In the genomic region with DNA sequence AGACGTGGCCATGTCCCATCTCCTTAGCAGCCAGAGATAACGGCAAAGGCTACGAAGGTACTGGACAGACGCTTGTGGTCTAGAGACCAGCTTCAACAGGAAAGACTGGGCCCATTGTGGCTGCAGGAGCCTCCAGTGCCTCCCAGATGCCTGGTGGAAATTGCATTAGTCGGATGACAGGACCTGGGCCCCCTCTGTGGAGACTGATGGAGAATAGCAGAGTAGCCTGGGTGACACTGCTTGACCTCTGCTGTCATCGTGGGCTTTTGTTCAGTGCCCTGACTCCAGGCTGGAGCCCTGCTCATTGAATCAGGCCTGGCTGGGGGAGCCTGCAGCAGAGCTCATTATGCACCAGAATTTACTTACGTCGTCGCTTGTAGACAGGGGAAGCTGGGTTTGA, we compare ENCODE assay signal across 18 mouse cellular contexts.
DNase-seq lines count a peak whose midpoint lies in the region; ATAC-seq and TF ChIP-seq lines count a peak whose summit lies in the region.
"Had no signal": no experiment of that assay in that cellular context is flagged by ENCODE, and none has a peak within 500 bp of the region (broad histone marks: within the 10 kb centered on the region; RNA-seq: fewer than 3 reads in every experiment).

No protein-coding gene starts in this region.

- no peak overlapping the region for H3K4me2 ChIP-seq in hindbrain, embryonic 12.5 days (replicated peaks)
- H3K4me2 ChIP-seq in hindbrain, embryonic 14.5 days (replicated peaks): no peak overlapping the region
- H3K4me2 ChIP-seq: heart, embryonic 15.5 days; kidney, embryonic 15.5 days; limb, embryonic 15.5 days; stomach, embryonic 15.5 days had no signal

- no peak overlapping the region for H3K4me3 ChIP-seq in hindbrain, embryonic 12.5 days
- no peak overlapping the region for H3K4me3 ChIP-seq in hindbrain, embryonic 14.5 days (replicated peaks; ENCODE audit: low read length)
- no peak overlapping the region for H3K4me3 ChIP-seq in layer of hippocampus, adult 2 months
- H3K4me3 ChIP-seq: heart, embryonic 15.5 days; kidney, embryonic 15.5 days; limb, embryonic 15.5 days; stomach, embryonic 15.5 days had no signal

- no peak for DNase-seq in hindbrain, embryonic 14.5 days (ENCODE audit: low spot score)
- DNase-seq in 416B (ENCODE audit: low read depth): peak; percentile 77
- DNase-seq in layer of hippocampus, adult 2 months (ENCODE audit: low spot score in 2 of 2): no peak
- no peak for DNase-seq in B cell, adult 2 months
- DNase-seq: cerebellum, postnatal 10 days; gastrocnemius, postnatal 25 days; lung, adult 18-20 months; lung, postnatal 36 days; right cerebral cortex, adult 18-20 months had no signal

- no peak for TF ChIP-seq CTCF in layer of hippocampus, adult 2 months (conservative IDR thresholded peaks at IDR 0.05)

- no peaks in the 10 kb centered on the region for H3K36me3 ChIP-seq in hindbrain, embryonic 12.5 days
- no peaks in the 10 kb centered on the region for H3K36me3 ChIP-seq in hindbrain, embryonic 14.5 days (replicated peaks; ENCODE audit: control insufficient read depth, insufficient read depth)
- H3K36me3 ChIP-seq: heart, embryonic 15.5 days; kidney, embryonic 15.5 days; limb, embryonic 15.5 days; stomach, embryonic 15.5 days had no signal

- H3K9me3 ChIP-seq in hindbrain, embryonic 12.5 days (replicated peaks): no peaks in the 10 kb centered on the region
- no peaks in the 10 kb centered on the region for H3K9me3 ChIP-seq in hindbrain, embryonic 14.5 days (ENCODE audit: control insufficient read depth, low read length)
- H3K9me3 ChIP-seq: heart, embryonic 15.5 days; kidney, embryonic 15.5 days; limb, embryonic 15.5 days; stomach, embryonic 15.5 days had no signal

- H3K4me1 ChIP-seq in hindbrain, embryonic 12.5 days: peaks cover 69% of the 10 kb centered on the region
- H3K4me1 ChIP-seq in hindbrain, embryonic 14.5 days (replicated peaks; ENCODE audit: control insufficient read depth, insufficient read depth, low read length): peaks cover 10% of the 10 kb centered on the region; the same call in 1 of the 2 replicates
- H3K4me1 ChIP-seq: stomach, embryonic 15.5 days had no signal

- no peak overlapping the region for H3K9ac ChIP-seq in hindbrain, embryonic 12.5 days
- H3K9ac ChIP-seq in hindbrain, embryonic 14.5 days: no peak overlapping the region
- H3K9ac ChIP-seq: heart, embryonic 15.5 days; kidney, embryonic 15.5 days; limb, embryonic 15.5 days; stomach, embryonic 15.5 days had no signal

- no peaks in the 10 kb centered on the region for H3K27me3 ChIP-seq in hindbrain, embryonic 12.5 days
- peaks cover 5% of the 10 kb centered on the region; the same call in 1 of the 2 replicates for H3K27me3 ChIP-seq in hindbrain, embryonic 14.5 days (ENCODE audit: control insufficient read depth, insufficient read depth, low read length)
- H3K27me3 ChIP-seq: CH12.LX; heart, embryonic 15.5 days; kidney, embryonic 15.5 days; limb, embryonic 15.5 days; stomach, embryonic 15.5 days had no signal

- peak; percentile 41 for ATAC-seq in hindbrain, embryonic 12.5 days (ENCODE audit: low FRiP score)
- ATAC-seq in hindbrain, embryonic 14.5 days (ENCODE audit: low FRiP score): no peak
- ATAC-seq in common myeloid progenitor, adult 5-6 weeks (replicated peaks; ENCODE audit: low read depth, poor library complexity, severe bottlenecking): peak; percentile 62
- ATAC-seq in granulocyte monocyte progenitor cell, adult 5-6 weeks (replicated peaks; ENCODE audit: poor library complexity, severe bottlenecking): peak; percentile 63
- ATAC-seq in erythroblast, adult 5-6 weeks (replicated peaks; ENCODE audit: low FRiP score, poor library complexity, severe bottlenecking): no peak

- WGBS in hindbrain, embryonic 12.5 days: 5% methylated on average over 9 of the region's 9 CpGs
- WGBS in hindbrain, embryonic 14.5 days: 11% methylated on average over 9 of the region's 9 CpGs

- H3K27ac ChIP-seq in hindbrain, embryonic 12.5 days: peak overlapping the region; percentile 55
- H3K27ac ChIP-seq in hindbrain, embryonic 14.5 days: no peak overlapping the region
- H3K27ac ChIP-seq in layer of hippocampus, adult 2 months: no peak overlapping the region
- H3K27ac ChIP-seq: heart, embryonic 15.5 days; kidney, embryonic 15.5 days; limb, embryonic 15.5 days; stomach, embryonic 15.5 days had no signal

Comparison
In these comparisons a context has a peak if more than half of its experiments do, and no peak if none do; other contexts are left out.
1. ATAC-seq: peak in hindbrain, embryonic 12.5 days (single experiment), common myeloid progenitor, adult 5-6 weeks (single experiment) and granulocyte monocyte progenitor cell, adult 5-6 weeks (single experiment); none in hindbrain, embryonic 14.5 days (single experiment) and erythroblast, adult 5-6 weeks (single experiment).